Mouse (Mus musculus) left cerebral cortex, adult 8-10 months (tissue): ENCODE measurements at regions not wholly inside any gene's neighbourhood (a gene's known extent, or its start where the extent isn't known, plus 50 kb on each side); places are given as distances from the start of the nearest gene placed in this dataset.

Experiments used
- DNase-seq, 2 experiments: peaks; one replicate each; pipeline ENCODE4 v3.0.0; 2022; ENCODE audit warnings: low spot score in 2 of 2

GRCm38 (mm10) chr19:21214253-21214652, 57.8 kb upstream of the Zfand5 start:
- no peak for DNase-seq

DNA sequence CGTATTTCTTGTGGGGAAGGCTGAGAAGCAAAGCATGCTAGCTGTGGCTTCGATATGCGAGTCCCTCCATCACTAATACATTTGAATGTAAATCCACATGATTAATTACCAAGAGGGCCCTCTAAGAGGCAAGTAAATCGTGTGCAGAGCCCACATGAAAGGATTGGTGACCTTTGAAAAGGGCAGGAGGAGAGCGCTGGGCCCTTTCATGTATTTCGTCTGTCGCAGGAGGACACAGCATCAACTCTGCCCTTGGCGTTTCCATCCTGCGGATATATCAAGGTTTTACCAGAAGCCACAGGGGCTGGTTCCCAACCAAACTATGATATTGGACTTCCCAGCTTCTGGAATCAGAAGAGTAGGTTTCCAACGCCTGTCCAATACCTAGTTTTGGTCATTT, 78.6 kb upstream of the Zfand5 start:
- DNase-seq: no peak

GRCm38 (mm10) chr19:21192576-21192975, 79.5 kb upstream of the Zfand5 start:
- DNase-seq: no peak

DNA sequence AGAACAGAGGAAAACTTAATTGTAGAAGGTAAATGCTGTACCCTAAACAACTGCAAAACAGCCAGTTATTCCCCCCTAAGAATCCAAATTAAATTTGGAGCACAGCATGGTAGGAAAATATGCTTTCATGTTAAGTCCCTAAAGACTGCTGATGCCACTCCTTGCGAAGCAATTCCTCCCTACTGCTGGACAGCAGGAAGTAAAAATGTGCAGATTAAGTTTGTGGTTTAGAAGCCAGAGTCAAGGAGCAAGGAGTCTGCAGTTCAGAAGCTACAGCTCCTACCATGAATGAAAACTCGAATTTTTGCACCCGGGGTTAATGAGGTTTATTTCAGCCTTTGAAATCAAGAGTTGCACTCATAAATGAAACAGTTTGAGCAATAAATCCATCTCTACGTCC, 82.9 kb upstream of the Zfand5 start:
- no peak for DNase-seq

GRCm38 (mm10) chr19:21186656-21187055, 85.4 kb upstream of the Zfand5 start:
- DNase-seq: no peak

- no peak for DNase-seq
These were observed 86.1 kb upstream of the Zfand5 start for GRCm38 (mm10) chr19:21186016-21186415.

DNA sequence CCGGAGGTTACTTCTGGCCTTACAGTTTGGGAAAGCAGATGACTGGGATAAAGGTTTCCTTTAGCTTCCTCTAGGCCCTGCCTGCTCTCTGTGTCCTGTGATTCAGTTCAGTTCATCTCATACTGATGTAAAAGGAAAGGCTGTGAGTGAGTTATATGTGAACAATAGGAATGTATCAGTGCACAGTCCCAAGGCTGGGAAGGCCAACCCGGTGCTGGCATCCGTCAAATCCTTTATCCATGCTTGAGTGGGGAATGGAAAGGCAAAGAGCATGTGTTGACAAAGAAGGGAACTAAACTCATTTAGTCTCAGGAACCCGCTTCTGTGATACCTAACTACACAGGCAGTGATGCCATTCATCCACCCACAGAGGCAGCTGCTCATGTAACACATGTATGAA, 89.0 kb upstream of the Zfand5 start:
- DNase-seq: no peak

- DNase-seq: no peak
These were observed 92.2 kb upstream of the Zfand5 start for GRCm38 (mm10) chr19:21179886-21180285.

GRCm38 (mm10) chr19:21175426-21175831, 96.6 kb upstream of the Zfand5 start:
- no peak for DNase-seq

- no peak for DNase-seq
These were observed 97.4 kb upstream of the Zfand5 start for GRCm38 (mm10) chr19:21174636-21175035.

GRCm38 (mm10) chr19:21173896-21174483, 98.1 kb upstream of the Zfand5 start:
- no peak for DNase-seq

DNA sequence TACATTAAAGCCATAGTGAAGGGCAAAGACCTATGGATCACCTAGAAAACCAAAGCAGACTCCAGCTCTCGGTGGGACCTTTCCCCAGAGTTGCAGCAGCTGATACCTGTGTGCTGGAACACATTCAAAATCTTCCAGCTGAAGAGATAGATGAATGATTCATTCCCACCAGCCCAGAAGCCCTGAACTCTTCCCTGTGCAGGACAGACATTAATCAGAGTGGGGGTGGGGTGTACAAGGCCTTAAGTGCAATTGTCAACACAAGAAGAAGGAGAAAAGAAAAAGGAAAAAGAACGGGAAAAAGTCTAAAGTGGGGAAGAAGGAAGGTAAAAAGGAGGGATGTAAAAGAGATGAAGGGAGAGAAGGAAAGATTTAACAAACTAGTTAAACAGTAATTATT, 100.9 kb upstream of the Zfand5 start:
- no peak for DNase-seq

DNA sequence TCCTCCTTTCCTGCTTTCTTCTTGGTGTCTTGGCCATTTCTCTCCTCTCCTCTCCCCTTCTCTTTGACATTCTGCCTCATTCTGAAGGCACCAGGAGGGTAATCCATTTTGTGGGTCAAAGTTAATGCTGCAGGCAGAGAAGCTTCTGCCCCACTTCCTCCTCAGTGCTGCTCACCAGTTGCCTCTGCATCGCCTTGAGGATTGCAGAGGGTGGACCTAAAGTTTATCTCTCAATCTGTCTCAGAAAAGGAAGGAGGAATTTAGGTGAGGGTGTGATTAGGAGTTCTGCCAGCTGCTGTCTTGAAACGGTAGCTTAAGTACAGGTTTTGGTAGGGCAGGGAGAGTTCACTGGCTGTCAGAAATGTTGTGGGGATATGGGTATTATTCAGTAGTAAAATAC, 101.3 kb upstream of the Zfand5 start:
- no peak for DNase-seq

DNA sequence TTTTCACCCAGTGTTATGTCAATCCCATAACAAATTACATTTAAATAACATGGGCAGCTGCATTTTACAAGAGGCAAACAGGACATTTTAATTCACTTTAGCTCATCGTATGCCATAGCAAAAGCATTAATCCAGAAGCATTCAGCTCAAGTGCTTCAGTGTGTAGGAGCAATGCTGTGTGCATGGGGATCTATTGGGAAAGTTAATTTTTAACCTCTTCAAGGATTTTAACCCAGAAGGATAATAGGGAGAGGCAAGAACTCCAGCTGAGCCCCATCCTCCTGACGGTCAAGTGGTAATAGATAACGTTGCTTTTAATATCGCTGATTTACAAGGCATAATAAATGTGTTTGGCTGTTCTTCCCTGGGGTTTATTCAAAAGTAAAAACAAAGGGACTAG, 105.1 kb upstream of the Zfand5 start:
- DNase-seq: no peak

GRCm38 (mm10) chr19:21166465-21166860, 105.6 kb upstream of the Zfand5 start:
- DNase-seq: no peak

DNA sequence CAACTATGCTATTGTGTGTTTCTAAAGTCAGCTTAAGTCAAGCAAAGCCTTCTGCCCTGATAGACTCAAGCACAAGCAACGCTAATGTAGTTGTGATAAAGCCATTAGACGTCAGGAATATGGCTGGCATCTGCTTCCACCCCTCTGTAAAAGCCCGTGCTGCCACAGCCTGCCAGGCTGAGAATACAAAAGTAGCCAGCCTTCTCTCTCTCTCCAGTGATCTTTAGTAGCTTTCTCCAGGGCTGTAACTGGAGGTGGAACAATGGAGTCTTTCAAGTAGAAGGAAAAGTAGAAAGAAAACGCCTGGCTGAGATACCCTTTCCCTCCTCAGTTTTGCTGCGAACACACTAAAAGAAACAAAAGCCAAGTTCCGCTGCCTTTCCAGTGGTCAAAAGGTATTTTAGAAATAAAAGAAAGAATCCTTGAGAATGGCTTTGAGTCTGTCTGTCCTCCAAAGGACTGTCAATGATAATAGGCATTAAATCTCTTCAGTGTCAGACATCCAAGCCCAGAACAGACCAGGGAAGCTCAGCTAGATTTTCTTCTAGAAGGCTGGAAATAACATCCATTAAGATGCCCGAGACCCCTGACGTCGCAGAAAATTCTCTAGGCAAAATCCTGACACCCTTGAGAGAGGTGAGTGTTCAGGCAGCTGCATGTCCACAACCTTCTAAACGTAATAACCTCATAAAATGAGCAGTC, 106.2 kb upstream of the Zfand5 start:
- DNase-seq: no peak

DNA sequence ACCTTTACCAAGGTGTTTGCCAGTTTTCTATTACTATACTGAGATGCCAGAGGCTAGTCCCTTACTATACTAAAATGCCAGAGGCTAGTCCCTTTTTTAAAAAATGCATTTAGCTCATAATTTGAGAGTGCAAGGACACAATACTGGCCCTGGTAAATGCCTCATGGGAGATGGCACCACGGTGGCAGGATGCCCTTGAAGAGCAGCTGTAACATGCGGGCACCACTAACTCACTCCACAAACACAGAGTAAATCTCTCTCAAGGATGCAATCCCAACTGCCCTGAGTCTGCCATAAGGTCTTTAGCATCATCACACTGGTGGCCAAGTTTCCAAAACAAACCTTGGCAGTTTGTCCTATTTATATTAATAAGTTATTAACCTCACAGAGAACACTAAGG, 108.1 kb upstream of the Zfand5 start:
- no peak for DNase-seq

GRCm38 (mm10) chr19:21160946-21161345, 111.1 kb upstream of the Zfand5 start:
- no peak for DNase-seq

DNA sequence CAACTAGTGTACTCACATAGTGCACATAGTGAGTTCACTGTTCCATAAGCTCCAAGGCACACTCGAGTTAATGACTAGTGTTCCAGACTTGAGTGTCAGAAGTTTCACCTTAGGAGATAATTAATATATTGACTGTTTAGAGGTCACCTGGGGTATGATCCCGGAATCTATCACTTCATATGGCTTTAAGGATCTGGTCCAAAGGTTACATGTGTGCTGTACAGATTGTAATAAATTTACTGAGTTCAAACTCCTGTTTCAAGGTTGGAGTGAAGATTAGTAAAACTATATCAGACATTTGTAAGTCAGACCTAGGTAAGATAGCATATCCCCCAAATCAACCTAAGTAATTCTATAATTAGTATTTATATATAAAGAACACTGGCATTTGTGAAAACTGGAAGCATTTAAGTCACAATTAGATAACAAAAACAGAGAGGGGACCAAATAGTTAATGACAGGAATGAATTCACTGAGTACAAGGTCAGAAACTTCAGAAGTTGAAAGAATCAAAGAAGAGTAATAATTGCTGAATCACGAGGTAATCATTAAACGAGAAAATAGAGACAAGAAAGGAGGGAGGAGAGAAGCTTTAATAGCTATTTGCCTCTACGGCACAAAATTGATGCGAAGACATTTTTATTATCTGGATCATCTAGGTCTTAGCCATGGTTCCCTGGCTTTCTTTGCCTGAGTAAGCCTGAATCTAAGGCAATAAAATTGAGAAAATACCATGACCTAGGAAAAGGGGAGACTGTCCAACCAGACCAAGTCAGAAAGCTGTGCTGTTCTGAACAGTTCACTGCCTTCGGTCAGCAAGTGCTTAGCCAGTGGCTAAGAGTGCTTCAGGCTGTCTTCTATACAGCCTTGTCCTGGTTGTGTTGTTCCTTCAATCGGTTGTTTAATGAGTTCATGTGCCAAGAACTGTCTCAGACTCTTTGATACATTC, 112.6 kb upstream of the Zfand5 start:
- DNase-seq: no peak

DNA sequence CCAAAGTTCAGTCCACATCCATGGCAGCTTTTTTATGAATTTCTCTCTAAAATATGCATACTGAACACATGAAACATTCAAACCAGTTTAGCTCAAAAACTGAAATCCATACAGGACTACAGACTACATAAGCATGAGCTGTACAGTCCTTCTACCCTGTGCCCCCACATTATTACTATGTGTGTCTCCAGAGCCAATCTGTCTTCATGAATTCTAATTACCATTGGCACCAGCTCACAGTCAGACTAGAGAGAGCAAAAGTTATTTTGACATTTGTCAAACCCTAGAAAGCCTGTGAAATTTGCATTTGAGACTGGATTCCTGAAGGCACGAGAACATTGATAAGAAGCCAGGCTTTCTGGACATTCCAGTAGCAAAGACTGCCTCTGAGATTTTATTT, 117.9 kb upstream of the Zfand5 start:
- DNase-seq: no peak

GRCm38 (mm10) chr19:21152027-21152426, 120.1 kb upstream of the Zfand5 start:
- DNase-seq: peak in 1 of 2 experiments; percentile 36

DNA sequence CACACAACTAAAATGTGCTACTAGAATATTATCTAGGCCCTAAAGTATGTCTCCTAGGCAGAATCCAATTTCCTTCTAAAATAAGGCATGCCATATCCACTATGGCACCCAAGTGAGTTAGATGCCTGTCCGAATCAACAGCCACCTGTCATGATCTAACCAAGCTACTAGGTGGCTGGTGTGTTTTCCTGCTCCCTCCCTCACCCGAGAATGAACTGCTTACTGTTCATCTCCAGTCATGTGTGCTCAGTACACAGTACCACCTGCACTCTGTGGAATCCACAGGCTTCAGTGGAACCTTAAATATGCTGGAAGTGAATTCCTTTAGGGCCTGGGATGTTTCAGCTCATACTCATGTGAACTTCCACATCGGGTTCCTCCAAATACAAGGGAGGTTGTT, 121.2 kb upstream of the Zfand5 start:
- DNase-seq: no peak
